Mouse (Mus musculus): ENCODE measurements at regions not wholly inside any gene's neighbourhood (a gene's known extent, or its start where the extent isn't known, plus 50 kb on each side); places are given as distances from the start of the nearest gene placed in this dataset.

- no peak for DNase-seq (ENCODE audit: low spot score in 2 of 2)
Observed at GRCm38 (mm10) chr3:37881016-37881415, 156.7 kb upstream of the Gm5148 start.

GRCm38 (mm10) chr3:37879056-37879455 is 154.8 kb upstream of the Gm5148 start:
- no peak for DNase-seq (ENCODE audit: low spot score in 2 of 2)

- no peak for DNase-seq (ENCODE audit: low spot score in 2 of 2)
Observed at GRCm38 (mm10) chr3:37876016-37876765, 151.9 kb upstream of the Gm5148 start.

- DNase-seq (ENCODE audit: low spot score in 2 of 2) = no peak
Observed at GRCm38 (mm10) chr3:37875331-37876015, 151.2 kb upstream of the Gm5148 start.

- DNase-seq (ENCODE audit: low spot score in 2 of 2) = no peak
Observed at GRCm38 (mm10) chr3:37874864-37875263, 150.6 kb upstream of the Gm5148 start.

GRCm38 (mm10) chr3:37874346-37874745 is 150.1 kb upstream of the Gm5148 start:
- DNase-seq (ENCODE audit: low spot score in 2 of 2) = no peak

- DNase-seq (ENCODE audit: low spot score in 2 of 2) = no peak
Observed at GRCm38 (mm10) chr3:37872329-37872728, 148.0 kb upstream of the Gm5148 start.

GRCm38 (mm10) chr3:37871076-37871475 is 146.8 kb upstream of the Gm5148 start:
- no peak for DNase-seq (ENCODE audit: low spot score in 2 of 2)

- DNase-seq (ENCODE audit: low spot score in 2 of 2) = no peak
Observed at GRCm38 (mm10) chr3:37868454-37868853, 144.2 kb upstream of the Gm5148 start.

GRCm38 (mm10) chr3:37862756-37863155 is 138.5 kb upstream of the Gm5148 start:
- no peak for DNase-seq (ENCODE audit: low spot score in 2 of 2)

GRCm38 (mm10) chr3:37860715-37861461 is 136.6 kb upstream of the Gm5148 start:
- no peak for DNase-seq (ENCODE audit: low spot score in 2 of 2)

- no peak for DNase-seq (ENCODE audit: low spot score in 2 of 2)
Observed at GRCm38 (mm10) chr3:37860034-37860714, 135.9 kb upstream of the Gm5148 start.

- DNase-seq (ENCODE audit: low spot score in 2 of 2) = no peak
Observed at GRCm38 (mm10) chr3:37858624-37859302, 134.5 kb upstream of the Gm5148 start.

GRCm38 (mm10) chr3:37846191-37847003 is 122.1 kb upstream of the Gm5148 start:
- DNase-seq (ENCODE audit: low spot score in 2 of 2) = no peak

GRCm38 (mm10) chr3:37845313-37846023 is 121.2 kb upstream of the Gm5148 start:
- DNase-seq (ENCODE audit: low spot score in 2 of 2) = no peak

GRCm38 (mm10) chr3:37844731-37845312 is 120.5 kb upstream of the Gm5148 start:
- no peak for DNase-seq (ENCODE audit: low spot score in 2 of 2)

GRCm38 (mm10) chr3:37842289-37842688 is 118.0 kb upstream of the Gm5148 start:
- DNase-seq (ENCODE audit: low spot score in 2 of 2) = no peak

- no peak for DNase-seq (ENCODE audit: low spot score in 2 of 2)
Observed at GRCm38 (mm10) chr3:37838896-37839295, 114.6 kb upstream of the Gm5148 start.

- no peak for DNase-seq (ENCODE audit: low spot score in 2 of 2)
Observed at GRCm38 (mm10) chr3:37836749-37837148, 112.5 kb upstream of the Gm5148 start.

GRCm38 (mm10) chr3:37835687-37836086 is 111.4 kb upstream of the Gm5148 start:
- DNase-seq (ENCODE audit: low spot score in 2 of 2) = no peak

All from spleen, postnatal 14 days (tissue).